Mouse (Mus musculus): Measurements from ENCODE around the gene Gm6502. TPM values are rescaled to one million over a fixed set of nuclear protein-coding genes. Genes with fewer than 3 reads are reported as not detected.

Gene Gm6502
- polyA plus RNA-seq (2014; fragmentation: Illumina TruSeq; extraction: RNeasy Lipid Tissue Mini Kit (QIAGEN cat#74804); ENCODE audit: insufficient read depth, low read depth, low replicate concordance), result not detected

DNA sequence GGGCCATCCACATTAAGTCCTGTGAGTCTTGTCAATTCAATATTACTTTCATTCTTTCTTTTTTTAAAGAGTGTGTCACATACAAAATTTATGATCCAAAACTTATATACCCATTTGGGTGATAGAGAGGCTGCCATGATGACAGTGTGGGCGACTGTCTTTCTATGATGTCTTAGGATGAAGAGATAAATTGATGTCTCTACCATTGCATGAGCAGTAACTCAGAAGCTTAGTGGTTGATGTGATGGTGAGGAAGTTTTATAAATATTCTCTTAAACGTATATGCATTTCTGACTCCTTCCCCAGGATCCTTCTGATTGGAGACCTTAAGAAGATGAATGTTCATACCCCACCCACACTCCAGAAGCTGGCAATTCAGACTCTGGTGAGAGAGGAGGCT, at the start of gene Gm6502:
Gene Gm6502 (plus strand): TSS at position 301 of the 400 bp plus-strand sequence.

DNA sequence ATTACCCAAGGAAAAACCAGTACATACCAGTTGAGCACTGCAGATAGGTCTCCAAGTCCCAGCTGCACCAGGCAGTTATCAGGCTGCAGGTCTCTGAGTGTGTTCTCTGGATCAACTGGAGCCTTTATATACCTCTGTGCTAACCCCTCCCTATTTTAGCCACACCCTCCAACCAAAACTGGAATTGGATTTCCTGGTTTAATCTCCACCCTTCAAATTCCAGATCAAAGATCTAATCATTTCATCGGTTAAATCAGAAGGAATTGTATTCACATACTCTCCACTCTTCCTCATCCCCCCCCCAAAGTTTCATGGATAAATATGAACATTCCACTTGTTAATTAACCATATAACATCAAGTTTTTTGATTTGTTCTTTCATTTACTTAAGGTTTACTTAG, 7.5 kb upstream of the Gm6502 start, which contains the start of gene A430089I19Rik:
Gene A430089I19Rik (minus strand): TSS at position 101 of the 400 bp plus-strand sequence.

DNA sequence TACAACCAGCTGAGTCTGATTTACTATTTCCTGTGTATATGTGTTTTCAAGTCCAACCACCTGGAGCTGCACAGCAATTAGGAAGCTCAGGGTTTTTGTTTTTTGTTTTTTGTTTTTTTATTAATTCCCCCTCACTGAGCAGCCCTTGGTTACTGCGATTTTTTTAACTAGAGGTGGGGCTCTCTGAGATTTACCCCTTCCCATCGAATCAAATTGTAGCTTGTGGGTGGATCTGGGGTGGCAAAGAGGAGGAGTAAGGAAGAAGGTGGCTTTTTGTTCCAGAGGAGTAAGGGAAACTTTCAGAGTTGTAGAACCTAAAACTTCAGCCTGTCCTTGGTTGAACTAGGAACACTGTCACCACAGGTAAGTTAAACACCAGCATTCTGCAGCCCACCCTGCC, 25.2 kb downstream of the Gm6502 start, which contains the start of gene AA792892:
Gene AA792892 (plus strand): TSS at position 301 of the 400 bp plus-strand sequence.

Other genes starting within 250 kb of the Gm6502 start
- gene BC061212, start 243.9 kb upstream of the Gm6502 start, polyA plus RNA-seq (2014; fragmentation: Illumina TruSeq; extraction: RNeasy Lipid Tissue Mini Kit (QIAGEN cat#74804); ENCODE audit: insufficient read depth, low read depth, low replicate concordance), result not detected
- not detected for gene Gm6351, start 238.1 kb upstream of the Gm6502 start, polyA plus RNA-seq (2014; fragmentation: Illumina TruSeq; extraction: RNeasy Lipid Tissue Mini Kit (QIAGEN cat#74804); ENCODE audit: insufficient read depth, low read depth, low replicate concordance)
- not detected for gene Gm3106, start 96.4 kb upstream of the Gm6502 start, polyA plus RNA-seq (2014; fragmentation: Illumina TruSeq; extraction: RNeasy Lipid Tissue Mini Kit (QIAGEN cat#74804); ENCODE audit: insufficient read depth, low read depth, low replicate concordance)
- not detected for gene A430089I19Rik, start 7.6 kb upstream of the Gm6502 start, polyA plus RNA-seq (2014; fragmentation: Illumina TruSeq; extraction: RNeasy Lipid Tissue Mini Kit (QIAGEN cat#74804); ENCODE audit: insufficient read depth, low read depth, low replicate concordance)
- gene AA792892, start 25.3 kb downstream of the Gm6502 start, polyA plus RNA-seq (2014; fragmentation: Illumina TruSeq; extraction: RNeasy Lipid Tissue Mini Kit (QIAGEN cat#74804); ENCODE audit: insufficient read depth, low read depth, low replicate concordance), result not detected
- gene Gm7682, start 131.3 kb downstream of the Gm6502 start, polyA plus RNA-seq (2014; fragmentation: Illumina TruSeq; extraction: RNeasy Lipid Tissue Mini Kit (QIAGEN cat#74804); ENCODE audit: insufficient read depth, low read depth, low replicate concordance), result not detected
- gene Gm3139, start 211.9 kb downstream of the Gm6502 start, polyA plus RNA-seq (2014; fragmentation: Illumina TruSeq; extraction: RNeasy Lipid Tissue Mini Kit (QIAGEN cat#74804); ENCODE audit: insufficient read depth, low read depth, low replicate concordance), result not detected

All from lung, adult 10 weeks (tissue).